Mouse (Mus musculus): ENCODE data around the gene Tcam1. TPM values are rescaled to one million over a fixed set of nuclear protein-coding genes. Genes with fewer than 3 reads are reported as not detected.
"Not testable (repeated sequence)": the region's sequence is repeated elsewhere in the genome, so short reads cannot be mapped to it uniquely, and the experiment has no call there.

Gene Tcam1
- not detected in 3 replicates for total RNA-seq (2017)

DNA sequence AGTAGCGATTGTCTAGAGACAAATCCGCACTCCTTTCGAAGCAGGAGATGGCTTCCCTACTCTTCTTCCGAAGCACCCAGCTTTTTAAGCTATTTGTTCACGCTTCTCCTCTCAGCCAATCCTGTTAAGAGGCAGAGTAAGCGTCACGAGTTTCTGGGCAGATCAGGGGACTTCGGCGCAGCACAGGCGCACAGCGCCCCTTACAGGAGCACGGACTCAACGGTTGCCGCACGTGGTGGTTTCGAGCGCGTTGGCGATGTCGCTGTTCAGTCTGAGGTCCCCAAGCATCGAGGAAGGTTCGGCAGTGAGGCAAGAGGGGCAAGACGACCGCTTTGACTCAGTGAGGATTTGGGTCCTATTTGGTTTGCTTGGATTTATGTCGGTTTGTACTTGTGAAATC lies at the start of gene Tcam1:
Tcam1 (plus strand) TSS at position 219 of the 400 bp plus-strand sequence.
- ATAC-seq (replicated peaks; ENCODE audit: insufficient number of reproducible peaks, low FRiP score, low TSS enrichment, poor library complexity, severe bottlenecking), result peak; percentile 75

GRCm38 (mm10) chr11:106233978-106234377 lies 42.5 kb upstream of the Tcam1 start:
- ATAC-seq (replicated peaks; ENCODE audit: insufficient number of reproducible peaks, low FRiP score, low TSS enrichment, poor library complexity, severe bottlenecking), result not testable (repeated sequence)

- ATAC-seq (replicated peaks; ENCODE audit: insufficient number of reproducible peaks, low FRiP score, low TSS enrichment, poor library complexity, severe bottlenecking), result no peak
These were observed 29.6 kb upstream of the Tcam1 start for GRCm38 (mm10) chr11:106246834-106247233.

DNA sequence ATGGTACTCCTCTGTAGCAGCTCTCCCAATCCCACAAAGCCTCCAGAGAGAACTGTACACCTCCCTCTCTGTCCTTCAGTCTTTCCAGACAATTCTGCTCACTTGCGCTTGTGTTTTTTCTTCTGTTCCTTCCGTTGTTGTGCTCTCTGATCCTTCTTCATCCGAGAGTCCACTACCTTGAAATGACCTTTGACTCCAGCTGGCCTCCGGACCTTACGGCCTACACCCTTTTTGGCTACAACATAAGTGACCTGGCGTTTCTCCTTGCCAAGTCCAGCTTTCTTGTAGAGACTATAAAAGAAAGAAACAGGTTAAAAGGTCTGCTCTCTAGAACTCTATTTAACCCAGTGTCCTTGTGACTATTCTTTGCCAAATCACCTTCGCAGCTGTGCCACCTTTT lies 27.1 kb upstream of the Tcam1 start:
- no peak for ATAC-seq (replicated peaks; ENCODE audit: insufficient number of reproducible peaks, low FRiP score, low TSS enrichment, poor library complexity, severe bottlenecking)

GRCm38 (mm10) chr11:106254767-106255166 lies 21.7 kb upstream of the Tcam1 start:
- ATAC-seq (replicated peaks; ENCODE audit: insufficient number of reproducible peaks, low FRiP score, low TSS enrichment, poor library complexity, severe bottlenecking), result no peak

DNA sequence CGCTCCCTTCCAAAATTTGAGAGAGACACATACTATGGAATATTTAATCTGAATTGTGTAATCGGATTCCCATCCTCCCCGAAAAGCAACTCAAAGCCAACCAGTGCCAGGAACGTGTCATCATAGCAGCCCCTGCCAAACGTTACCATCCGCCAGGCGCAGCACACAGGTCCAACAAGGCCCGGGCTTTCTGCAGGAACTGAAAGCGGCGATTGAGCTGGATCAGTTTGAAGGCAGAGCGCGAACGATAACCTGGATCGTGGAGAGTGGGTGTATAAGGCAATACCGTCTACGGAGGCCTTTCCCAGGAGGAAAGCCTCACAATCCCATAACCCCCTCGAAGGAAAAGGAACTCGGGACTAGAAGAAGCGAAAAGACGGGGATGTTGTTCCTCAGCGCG lies 21.3 kb upstream of the Tcam1 start:
- no peak for ATAC-seq (replicated peaks; ENCODE audit: insufficient number of reproducible peaks, low FRiP score, low TSS enrichment, poor library complexity, severe bottlenecking)

- peak; percentile 94 for ATAC-seq (replicated peaks; ENCODE audit: insufficient number of reproducible peaks, low FRiP score, low TSS enrichment, poor library complexity, severe bottlenecking)
These were observed 20.6 kb upstream of the Tcam1 start, which contains the start of the genes Ftsj3 and Psmc5 for GRCm38 (mm10) chr11:106255685-106256451. Gene Ftsj3, minus strand, starts transcription at chr11:106256079. Gene Psmc5, plus strand, starts transcription at chr11:106256154.

GRCm38 (mm10) chr11:106256775-106257174 lies 19.7 kb upstream of the Tcam1 start:
- ATAC-seq (replicated peaks; ENCODE audit: insufficient number of reproducible peaks, low FRiP score, low TSS enrichment, poor library complexity, severe bottlenecking), result no peak

DNA sequence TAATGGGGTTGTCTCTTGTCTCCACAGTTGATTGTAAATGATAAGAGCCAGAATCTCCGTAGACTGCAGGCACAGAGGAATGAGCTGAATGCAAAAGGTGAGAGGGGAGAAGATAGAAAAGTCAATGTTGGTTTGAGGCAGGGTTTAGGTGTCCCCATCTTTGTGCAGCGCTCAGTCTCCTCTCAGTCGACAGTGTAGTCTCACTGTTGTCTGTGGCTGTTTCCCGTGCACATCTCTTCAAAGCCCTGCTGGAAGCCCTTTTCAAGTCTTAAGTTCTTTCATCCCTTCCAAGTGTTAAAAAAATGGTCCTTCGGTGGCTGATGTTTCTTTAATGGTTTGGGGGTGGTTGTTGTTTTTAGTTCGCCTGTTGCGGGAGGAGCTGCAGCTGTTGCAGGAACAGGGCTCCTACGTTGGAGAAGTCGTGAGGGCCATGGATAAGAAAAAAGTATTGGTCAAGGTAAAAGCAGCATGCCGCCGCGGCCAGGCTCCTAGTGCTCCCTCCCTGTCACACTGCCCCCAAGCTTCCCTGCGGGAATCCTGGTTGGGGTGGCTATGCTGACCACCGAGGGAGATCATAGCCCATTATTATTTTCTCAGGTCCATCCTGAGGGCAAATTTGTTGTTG lies 15.5 kb upstream of the Tcam1 start:
- no peak for ATAC-seq (replicated peaks; ENCODE audit: insufficient number of reproducible peaks, low FRiP score, low TSS enrichment, poor library complexity, severe bottlenecking)

DNA sequence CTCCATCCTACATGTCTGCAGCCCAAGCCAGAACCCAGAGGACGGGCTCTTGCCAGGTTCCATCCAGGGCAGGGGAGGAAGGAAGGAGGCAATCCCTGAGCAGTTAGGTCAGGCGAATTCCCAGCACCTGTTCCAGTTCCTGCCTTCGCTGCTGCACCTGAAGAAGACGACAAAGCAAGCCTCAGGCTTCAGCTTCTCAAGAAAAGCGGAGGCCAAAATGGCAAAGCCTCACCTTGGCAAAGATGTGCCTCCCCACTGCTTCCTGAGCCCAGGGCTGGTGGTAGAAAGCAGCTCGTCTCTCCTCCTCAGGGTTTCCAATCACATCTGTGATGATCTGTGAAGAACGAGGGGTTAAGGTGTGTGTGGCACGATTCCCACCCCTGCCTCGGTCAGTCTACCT lies 12.5 kb upstream of the Tcam1 start:
- ATAC-seq (replicated peaks; ENCODE audit: insufficient number of reproducible peaks, low FRiP score, low TSS enrichment, poor library complexity, severe bottlenecking), result no peak

- no peak for ATAC-seq (replicated peaks; ENCODE audit: insufficient number of reproducible peaks, low FRiP score, low TSS enrichment, poor library complexity, severe bottlenecking)
These were observed 11.5 kb upstream of the Tcam1 start for GRCm38 (mm10) chr11:106264988-106265387.

- no peak for ATAC-seq (replicated peaks; ENCODE audit: insufficient number of reproducible peaks, low FRiP score, low TSS enrichment, poor library complexity, severe bottlenecking)
These were observed 10.9 kb upstream of the Tcam1 start for GRCm38 (mm10) chr11:106265570-106265969.

DNA sequence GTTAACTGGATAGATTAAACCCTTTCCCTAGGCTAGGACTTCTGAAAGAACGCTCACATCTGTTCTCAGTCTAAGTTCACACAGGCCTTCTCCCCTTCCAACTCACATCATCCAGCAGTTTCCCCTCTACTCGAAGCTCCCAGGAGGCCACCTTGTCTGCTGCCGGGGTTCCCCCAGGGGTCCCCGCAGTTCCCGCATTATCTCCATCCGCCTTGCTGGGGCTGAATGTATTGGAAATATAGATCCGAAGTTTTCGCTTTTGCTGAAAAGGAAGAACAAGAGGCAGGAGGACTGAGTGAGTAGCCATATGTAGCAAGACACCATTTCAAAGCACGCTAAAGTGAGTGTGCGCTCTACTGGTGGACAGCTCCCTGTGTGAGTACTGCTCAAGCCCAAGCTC lies 10.0 kb upstream of the Tcam1 start:
- ATAC-seq (replicated peaks; ENCODE audit: insufficient number of reproducible peaks, low FRiP score, low TSS enrichment, poor library complexity, severe bottlenecking), result no peak

GRCm38 (mm10) chr11:106267311-106267852 lies 9.1 kb upstream of the Tcam1 start:
- no peak for ATAC-seq (replicated peaks; ENCODE audit: insufficient number of reproducible peaks, low FRiP score, low TSS enrichment, poor library complexity, severe bottlenecking)

- no peak for ATAC-seq (replicated peaks; ENCODE audit: insufficient number of reproducible peaks, low FRiP score, low TSS enrichment, poor library complexity, severe bottlenecking)
These were observed 8.6 kb upstream of the Tcam1 start for GRCm38 (mm10) chr11:106267871-106268270.

GRCm38 (mm10) chr11:106268326-106269059 lies 8.0 kb upstream of the Tcam1 start:
- ATAC-seq (replicated peaks; ENCODE audit: insufficient number of reproducible peaks, low FRiP score, low TSS enrichment, poor library complexity, severe bottlenecking), result no peak

DNA sequence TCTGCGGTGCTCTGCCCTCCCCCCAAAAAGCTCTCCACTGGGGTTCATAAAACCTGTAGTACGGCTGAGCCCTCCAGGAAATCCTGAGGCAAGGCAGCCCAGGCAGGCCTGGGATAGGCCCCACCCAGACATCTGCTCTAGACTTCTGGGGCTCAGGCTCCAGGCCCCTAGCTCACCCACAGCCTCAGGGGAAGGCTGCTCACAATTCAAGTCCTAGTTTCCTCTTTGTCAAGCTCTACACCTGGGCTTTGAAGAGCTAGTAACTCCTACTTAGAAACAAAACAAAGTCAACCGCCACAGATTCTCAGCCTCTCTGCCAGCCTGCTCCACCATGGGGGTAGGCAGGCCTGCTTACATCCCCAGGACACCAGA lies 7.4 kb upstream of the Tcam1 start:
- ATAC-seq (replicated peaks; ENCODE audit: insufficient number of reproducible peaks, low FRiP score, low TSS enrichment, poor library complexity, severe bottlenecking), result no peak

DNA sequence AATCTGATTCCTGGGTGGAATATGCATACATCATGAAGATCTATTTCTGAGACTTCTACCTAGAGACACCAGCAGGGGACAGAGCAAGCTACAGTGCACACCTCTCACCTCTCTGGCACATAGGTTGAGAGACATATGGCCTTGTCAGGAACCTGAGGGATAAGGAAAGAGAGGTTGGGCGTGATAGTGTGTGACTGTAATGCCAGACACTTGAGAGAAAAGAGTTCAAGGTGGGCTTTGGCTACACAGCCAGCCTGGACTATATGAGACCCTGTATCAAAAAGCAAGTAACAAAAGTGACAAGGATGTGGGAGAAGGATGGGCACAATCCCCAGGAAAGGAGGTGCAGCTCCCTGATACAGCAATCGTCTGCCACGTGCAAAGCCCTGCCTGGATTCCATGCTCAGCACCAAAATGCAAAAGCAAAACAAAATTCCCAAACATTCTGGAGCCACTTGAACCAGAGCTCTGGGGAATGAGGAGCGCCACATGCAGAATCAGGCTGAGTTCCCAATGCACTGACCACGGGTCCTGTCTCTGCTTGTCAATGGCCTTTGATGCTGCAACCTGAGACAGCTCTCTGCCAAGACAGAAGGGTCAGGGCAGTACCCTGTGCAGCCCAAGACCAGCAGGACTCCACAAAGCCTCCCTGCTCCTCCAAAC lies 5.2 kb upstream of the Tcam1 start:
- no peak for ATAC-seq (replicated peaks; ENCODE audit: insufficient number of reproducible peaks, low FRiP score, low TSS enrichment, poor library complexity, severe bottlenecking)

Measured in monocyte, adult 5-6 weeks (primary cell).